Mouse (Mus musculus) liver, embryonic 14.5 days (tissue): ENCODE data around the gene Pnpla1.

Source experiments
- CTCF ChIP-seq: IDR thresholded peaks from 2 replicates; pipeline ENCODE4 v1.5.1; 2016; ENCODE audit warnings: antibody characterized with exemption, low read depth, control low read depth
- EP300 ChIP-seq: IDR thresholded peaks from 2 replicates; pipeline ENCODE4 v1.6.1; 2016; ENCODE audit warnings: antibody characterized with exemption, low read depth

DNA sequence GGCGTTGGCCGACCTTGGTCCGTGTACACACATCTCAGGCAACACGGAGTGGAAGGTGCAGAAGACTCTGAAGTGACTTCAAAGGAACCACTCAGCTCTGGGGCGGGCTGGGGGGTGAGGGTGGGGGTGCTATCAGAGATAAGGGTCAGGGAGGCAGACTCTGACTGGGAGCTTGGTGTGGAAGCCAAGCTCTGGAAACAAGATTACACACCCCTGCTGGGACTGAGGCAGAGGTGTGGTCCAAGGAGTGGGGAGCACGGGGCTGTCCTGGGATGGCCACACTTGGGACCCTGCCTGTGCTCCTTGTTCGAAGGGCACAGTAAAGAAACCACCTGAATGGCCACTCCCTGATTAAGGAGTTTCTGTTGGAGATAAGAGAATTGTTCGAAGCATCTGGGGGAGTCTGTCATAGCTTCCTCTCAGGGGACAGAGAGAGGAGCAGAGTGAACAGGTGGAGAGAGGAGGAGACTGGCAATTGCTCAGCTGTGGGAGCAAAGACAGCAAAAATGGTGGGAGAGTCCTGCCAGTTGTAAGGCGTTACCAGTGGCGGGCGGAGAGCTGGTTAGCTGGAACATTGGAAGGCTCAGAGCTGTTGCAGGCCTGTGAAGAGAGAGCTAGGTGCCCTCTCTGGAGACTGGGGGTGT is 11.1 kb upstream of the Pnpla1 start:
- no peak for TF ChIP-seq CTCF
- TF ChIP-seq EP300, result no peak
